21 mouse cellular contexts compared by ENCODE assay signal in genomic region chr10:118780831-118781569, GRCm38 (mm10).
DNase-seq lines count a peak whose midpoint lies in the region; ATAC-seq and TF ChIP-seq lines count a peak whose summit lies in the region.
"Had no signal": no experiment of that assay in that cellular context is flagged by ENCODE, and none has a peak within 500 bp of the region (broad histone marks: within the 10 kb centered on the region; RNA-seq: fewer than 3 reads in every experiment).

No protein-coding gene starts in this region.

- TF ChIP-seq EP300 in heart, adult 2 months (IDR thresholded peaks at IDR 0.05; ENCODE audit: insufficient read depth, low read depth, low read length): no peak

- no peak overlapping the region for H3K4me3 ChIP-seq in heart, adult 2 months
- no peak overlapping the region for H3K4me3 ChIP-seq in left cerebral cortex, adult 2 months
- H3K4me3 ChIP-seq: forebrain, embryonic 13.5 days; heart, embryonic 13.5 days; kidney, embryonic 15.5 days; liver, embryonic 15.5 days; midbrain, embryonic 10.5 days; myocyte had no signal

- TF ChIP-seq CTCF in heart, adult 2 months (IDR thresholded peaks at IDR 0.05): 0 out of 2 replicates have a peak, but pooled peaks have one; percentile 2
- TF ChIP-seq CTCF in left cerebral cortex, adult 2 months (IDR thresholded peaks at IDR 0.05): peak; percentile 32

- WGBS in heart, adult 2 months: 83% methylated on average over 10 of the region's 10 CpGs

- TF ChIP-seq POLR2A in heart, adult 2 months (IDR thresholded peaks at IDR 0.05; ENCODE audit: insufficient read depth, low read depth, low read length): no peak

- intact Hi-C loops in heart, adult 2 months (cut with DNase I): no loop called here
- intact Hi-C loops in heart, postnatal 10 days (cut with DNase I): no loop called here
- intact Hi-C loops in left cerebral cortex, adult 2 months (cut with DNase I): loop anchor here (5.0 kb wide), 1 partner anchor 64 kb away; no protein-coding TSS in a partner anchor

- H3K9ac ChIP-seq in heart, adult 2 months (ENCODE audit: low read depth, low read length): no peak overlapping the region
- H3K9ac ChIP-seq: forebrain, embryonic 13.5 days; heart, embryonic 13.5 days; kidney, embryonic 15.5 days; liver, embryonic 15.5 days had no signal

- ATAC-seq in hematopoietic stem cell, adult 5-6 weeks (replicated peaks in 1 of 2; ENCODE audit: insufficient read depth in 1 of 2, low FRiP score in 2 of 2, low TSS enrichment in 1 of 2, low read depth in 1 of 2, poor library complexity in 2 of 2, severe bottlenecking in 2 of 2): peak; percentile 44 to 53; a peak in 2 of 4 replicates

- no peaks in the 10 kb centered on the region for H3K36me3 ChIP-seq in heart, adult 2 months (ENCODE audit: control insufficient read depth, insufficient read depth, low read length)
- H3K36me3 ChIP-seq: heart, embryonic 13.5 days; kidney, embryonic 15.5 days; liver, embryonic 15.5 days; midbrain, embryonic 10.5 days had no signal

- H3K4me1 ChIP-seq in heart, adult 2 months (ENCODE audit: control insufficient read depth, insufficient read depth, low read length): no peaks in the 10 kb centered on the region
- H3K4me1 ChIP-seq: kidney, embryonic 15.5 days; liver, embryonic 15.5 days; midbrain, embryonic 10.5 days had no signal

- DNase-seq in heart, adult 2 months: no peak
- DNase-seq in heart, postnatal 10 days: no peak
- no peak for DNase-seq in left cerebral cortex, adult 2 months (ENCODE audit: extremely low spot score in 1 of 2, low spot score in 2 of 2)
- DNase-seq in left cerebral cortex, adult 9 months (ENCODE audit: low spot score in 2 of 2): no peak
- peak; percentile 9 for DNase-seq in 416B (ENCODE audit: low read depth)
- DNase-seq in urinary bladder, adult 2 months (ENCODE audit: low spot score): no peak
- no peak for DNase-seq in spleen, adult 18-20 months
- DNase-seq: B cell, adult 2 months; cerebellum, adult 18-20 months; cerebellum, postnatal 25 days; gastrocnemius, postnatal 36 days; heart, postnatal 4 days; lung, postnatal 36 days; thymus, postnatal 25 days had no signal

- no peaks in the 10 kb centered on the region for H3K27me3 ChIP-seq in heart, adult 2 months (ENCODE audit: control insufficient read depth, insufficient read depth, low read length)
- H3K27me3 ChIP-seq: forebrain, embryonic 13.5 days; heart, embryonic 13.5 days; kidney, embryonic 15.5 days; liver, embryonic 15.5 days had no signal

- no peak overlapping the region for H3K27ac ChIP-seq in heart, adult 2 months
- no peak overlapping the region for H3K27ac ChIP-seq in left cerebral cortex, adult 2 months
- H3K27ac ChIP-seq: forebrain, embryonic 13.5 days; kidney, embryonic 15.5 days; liver, embryonic 15.5 days; midbrain, embryonic 10.5 days had no signal

- no peaks in the 10 kb centered on the region for H3K79me2 ChIP-seq in heart, adult 2 months (replicated peaks; ENCODE audit: control insufficient read depth, insufficient read depth, low read length)
